Mouse (Mus musculus) cerebellum, adult 11 months (tissue): Measurements from ENCODE around the gene Crtc3.

Experiments used
- DNase-seq: peaks from one replicate; pipeline ENCODE4 v3.0.0; 2022

Gene Crtc3

DNA sequence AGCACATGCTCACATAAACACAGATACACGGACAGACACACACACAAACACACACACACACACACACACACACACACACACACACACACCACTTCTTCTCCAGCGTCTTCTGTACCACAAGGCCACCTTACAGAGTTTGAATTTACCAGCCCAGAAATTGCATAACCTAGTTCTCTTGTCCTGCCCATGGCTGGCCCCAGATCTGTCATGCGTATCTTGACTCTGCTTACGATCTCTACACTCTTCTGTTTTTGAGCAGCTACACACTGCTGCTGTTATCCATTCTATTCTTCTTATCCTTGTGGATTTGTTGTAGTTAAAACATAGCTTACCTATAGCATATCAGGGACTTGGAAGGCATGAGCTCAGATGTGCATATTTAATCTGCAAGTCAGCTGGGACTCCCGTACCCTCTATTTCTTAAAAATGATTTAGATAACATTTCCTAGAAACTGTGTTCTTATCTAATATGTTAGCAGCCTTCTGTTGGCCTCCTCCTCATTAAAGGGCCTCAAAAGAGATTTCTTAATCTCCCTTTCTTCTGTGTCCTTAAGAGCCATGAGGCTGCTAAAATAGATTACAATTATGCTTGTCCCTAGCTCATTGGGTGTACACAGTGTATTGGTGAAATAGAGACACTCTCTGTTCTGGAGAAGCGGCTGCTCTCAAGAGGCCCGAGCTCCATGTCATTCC lies 146.4 kb downstream of the Crtc3 start:
- DNase-seq: no peak

DNA sequence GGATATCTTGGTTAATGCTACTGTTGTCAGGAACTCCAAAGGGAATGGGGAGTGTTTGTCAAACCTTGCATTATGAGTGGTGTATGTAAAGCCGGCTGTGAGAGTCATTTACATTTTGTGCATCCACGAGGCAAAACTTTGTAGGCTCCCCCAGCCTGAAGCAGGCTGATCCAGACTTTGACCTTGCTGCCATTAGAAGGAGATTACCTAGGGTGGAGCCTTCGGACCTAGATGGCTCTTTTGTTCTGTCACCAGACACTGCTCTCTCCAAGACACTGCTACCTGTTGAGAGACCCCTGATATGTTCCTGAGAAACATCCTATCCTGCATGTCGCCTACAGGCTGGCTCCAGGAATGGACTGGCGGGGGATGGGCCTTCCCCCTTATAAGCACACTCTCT lies 149.1 kb downstream of the Crtc3 start:
- no peak for DNase-seq
